Mouse (Mus musculus): ENCODE measurements at regions not wholly inside any gene's neighbourhood (a gene's known extent, or its start where the extent isn't known, plus 50 kb on each side); places are given as distances from the start of the nearest gene placed in this dataset.

DNA sequence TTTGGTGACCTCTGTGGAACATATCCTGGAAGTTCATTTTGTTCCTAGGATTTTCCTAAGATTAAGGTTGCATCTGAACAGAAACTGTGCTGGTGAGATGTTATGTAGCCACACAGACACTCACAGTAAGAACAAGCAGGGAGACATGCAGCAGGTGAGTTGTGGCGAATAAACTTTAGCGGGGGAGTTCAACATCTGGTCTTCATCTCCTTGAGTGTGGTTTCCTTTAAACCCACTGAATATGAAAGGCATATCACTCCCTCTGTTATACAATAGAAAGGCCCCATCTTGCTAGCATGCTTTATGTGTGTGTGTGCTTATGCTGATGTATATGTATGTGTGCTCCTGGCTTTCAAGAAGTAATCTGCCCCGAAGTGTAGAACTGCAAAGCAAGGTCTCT, 387.1 kb upstream of the Sash1 start:
- WGBS: 90% methylated on average over 3 of the region's 3 CpGs
- no peak overlapping the region for H3K4me3 ChIP-seq (replicated peaks; ENCODE audit: extremely low read depth, low read depth, low read length)
- no peaks in the 10 kb centered on the region for H3K4me1 ChIP-seq (ENCODE audit: control insufficient read depth, insufficient read depth, low read length)
- DNase-seq: no peak
- TF ChIP-seq POLR2A (IDR thresholded peaks at IDR 0.05; ENCODE audit: borderline replicate concordance, extremely low read depth, low read depth, low read length) (no peak), CTCF (IDR thresholded peaks at IDR 0.05; ENCODE audit: insufficient read depth, low read length) (no peak)

DNA sequence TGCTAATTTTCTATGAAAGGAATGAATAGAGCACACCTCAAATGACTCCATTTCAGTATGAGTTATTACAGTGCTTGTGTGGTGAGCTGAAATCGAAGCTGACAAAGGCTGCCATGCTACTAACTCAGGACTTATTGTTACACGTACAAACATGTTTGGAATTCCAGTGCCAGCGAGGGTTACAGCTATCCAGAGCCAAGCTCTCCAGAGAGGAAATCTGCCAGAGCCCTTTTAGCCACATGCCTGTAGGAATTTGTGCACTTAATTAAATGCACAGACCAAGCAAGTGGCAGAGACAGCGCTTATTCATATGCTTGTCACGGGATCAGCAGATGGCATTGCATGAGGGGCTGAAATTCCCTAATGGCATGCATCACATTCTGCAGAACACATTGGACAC, 386.4 kb upstream of the Sash1 start:
- Histone ChIP-seq H3K4me1 (ENCODE audit: control insufficient read depth, insufficient read depth, low read length) (no peaks in the 10 kb centered on the region), H3K4me3 (replicated peaks; ENCODE audit: extremely low read depth, low read depth, low read length) (no peak overlapping the region)
- no peak for DNase-seq
- TF ChIP-seq POLR2A (IDR thresholded peaks at IDR 0.05; ENCODE audit: borderline replicate concordance, extremely low read depth, low read depth, low read length) (no peak), CTCF (IDR thresholded peaks at IDR 0.05; ENCODE audit: insufficient read depth, low read length) (no peak)
- 38% methylated on average over 5 of the region's 5 CpGs for WGBS

DNA sequence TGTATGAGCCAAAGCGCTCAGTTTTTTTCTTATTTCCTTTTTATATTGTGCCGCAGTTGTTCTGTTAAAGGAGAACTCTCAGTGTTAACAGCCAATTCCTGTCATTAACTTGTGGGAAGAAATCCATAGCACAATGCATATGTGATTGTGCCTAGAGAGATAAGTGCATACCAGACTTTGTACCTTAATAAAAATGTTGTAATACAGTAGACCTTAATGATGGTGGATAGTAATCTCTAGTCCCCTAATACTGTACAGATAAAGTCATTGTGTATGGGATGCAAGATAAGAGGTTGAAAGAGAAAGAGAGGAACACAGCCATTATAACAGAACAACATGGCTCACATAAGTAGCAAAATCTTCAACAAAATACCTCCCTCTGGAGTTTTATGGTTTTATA, 379.7 kb upstream of the Sash1 start:
- TF ChIP-seq CTCF (IDR thresholded peaks at IDR 0.05; ENCODE audit: insufficient read depth, low read length): no peak
- no peak for TF ChIP-seq POLR2A (IDR thresholded peaks at IDR 0.05; ENCODE audit: borderline replicate concordance, extremely low read depth, low read depth, low read length)
- Histone ChIP-seq H3K4me3 (replicated peaks; ENCODE audit: extremely low read depth, low read depth, low read length) (no peak overlapping the region), H3K4me1 (ENCODE audit: control insufficient read depth, insufficient read depth, low read length) (no peaks in the 10 kb centered on the region)
- no peak for DNase-seq
- 77% methylated on average over 2 of the region's 2 CpGs for WGBS

DNA sequence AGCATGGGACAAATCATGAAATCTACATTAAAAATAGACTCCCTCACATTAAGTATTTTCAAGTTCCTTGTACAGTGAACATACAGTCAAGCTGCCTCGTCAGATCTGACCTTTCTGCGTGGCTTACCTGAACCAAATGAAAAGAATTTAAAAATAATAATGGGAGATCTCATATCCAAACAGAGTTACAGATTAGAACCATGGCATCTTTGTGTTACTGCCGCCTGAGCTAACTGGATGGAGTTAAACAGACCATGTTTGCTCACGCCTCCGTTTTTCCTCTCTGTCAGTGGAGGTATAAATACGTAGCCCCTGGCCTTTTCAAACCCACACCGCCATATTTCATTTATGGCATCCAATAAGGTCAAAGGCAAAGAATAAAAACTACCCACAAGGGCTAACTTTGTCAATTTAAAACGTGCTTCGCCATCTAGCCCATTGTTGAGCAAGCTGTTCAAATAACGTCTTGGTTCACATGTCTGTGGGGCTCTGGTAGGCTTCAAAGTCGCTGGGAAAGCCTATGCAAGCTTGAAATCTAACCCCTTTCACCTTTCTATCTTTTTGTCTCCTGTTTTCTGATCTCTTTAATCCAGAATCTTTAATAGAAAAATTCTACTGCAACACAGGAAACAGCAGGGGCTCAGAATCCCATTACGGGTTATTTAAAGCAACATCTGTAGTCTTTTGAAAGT, 378.6 kb upstream of the Sash1 start:
- no peak for TF ChIP-seq POLR2A (IDR thresholded peaks at IDR 0.05; ENCODE audit: borderline replicate concordance, extremely low read depth, low read depth, low read length)
- no peak for TF ChIP-seq CTCF (IDR thresholded peaks at IDR 0.05; ENCODE audit: insufficient read depth, low read length)
- no peak overlapping the region for H3K4me3 ChIP-seq (replicated peaks; ENCODE audit: extremely low read depth, low read depth, low read length)
- 77% methylated on average over 12 of the region's 12 CpGs for whole genome bisulfite sequencing
- no peaks in the 10 kb centered on the region for H3K4me1 ChIP-seq (ENCODE audit: control insufficient read depth, insufficient read depth, low read length)
- no peak for DNase-seq

DNA sequence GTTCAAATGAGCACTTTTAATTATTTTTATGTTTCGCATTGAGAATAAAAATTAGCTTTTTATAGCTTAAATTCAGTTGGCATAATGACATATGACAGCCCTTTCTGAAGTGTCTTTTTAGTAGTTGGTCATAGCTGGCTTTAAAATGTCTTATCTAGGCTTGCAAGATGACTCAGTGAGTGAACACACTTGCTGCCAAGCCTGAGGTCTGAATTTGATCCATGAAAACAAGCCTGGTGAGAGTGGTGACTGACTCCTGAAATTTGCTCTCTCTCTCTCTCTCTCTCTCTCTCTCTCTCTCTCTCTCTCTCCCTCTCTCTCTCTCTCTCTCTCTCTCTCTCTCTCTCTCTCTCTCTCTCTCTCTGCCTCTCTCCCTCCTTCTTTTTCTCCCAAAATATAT, 372.8 kb upstream of the Sash1 start:
- no peaks in the 10 kb centered on the region for H3K4me1 ChIP-seq (ENCODE audit: control insufficient read depth, insufficient read depth, low read length)
- 80% methylated on average over 1 of the region's 1 CpGs for WGBS
- no peak overlapping the region for H3K4me3 ChIP-seq (replicated peaks; ENCODE audit: extremely low read depth, low read depth, low read length)
- TF ChIP-seq POLR2A (IDR thresholded peaks at IDR 0.05; ENCODE audit: borderline replicate concordance, extremely low read depth, low read depth, low read length) (no peak), CTCF (IDR thresholded peaks at IDR 0.05; ENCODE audit: insufficient read depth, low read length) (no peak)
- DNase-seq: no peak

DNA sequence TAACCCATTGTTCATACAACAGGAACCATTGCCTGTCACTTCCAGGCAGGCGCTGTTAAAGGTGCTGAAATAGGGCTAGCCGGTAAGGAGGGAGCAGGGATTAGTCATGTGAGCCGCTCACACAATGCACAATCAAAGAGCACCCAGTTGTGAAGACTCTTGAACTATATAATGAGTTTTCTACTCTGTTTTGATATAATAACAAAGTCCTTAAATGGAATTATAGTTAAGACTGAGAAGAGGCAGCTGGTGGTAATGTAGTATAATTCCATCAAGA, 367.0 kb upstream of the Sash1 start:
- WGBS: 32% methylated on average over 3 of the region's 3 CpGs
- no peak for DNase-seq
- Histone ChIP-seq H3K4me3 (replicated peaks; ENCODE audit: extremely low read depth, low read depth, low read length) (no peak overlapping the region), H3K4me1 (ENCODE audit: control insufficient read depth, insufficient read depth, low read length) (no peaks in the 10 kb centered on the region)
- TF ChIP-seq POLR2A (IDR thresholded peaks at IDR 0.05; ENCODE audit: borderline replicate concordance, extremely low read depth, low read depth, low read length): no peak
- no peak for TF ChIP-seq CTCF (IDR thresholded peaks at IDR 0.05; ENCODE audit: insufficient read depth, low read length)

DNA sequence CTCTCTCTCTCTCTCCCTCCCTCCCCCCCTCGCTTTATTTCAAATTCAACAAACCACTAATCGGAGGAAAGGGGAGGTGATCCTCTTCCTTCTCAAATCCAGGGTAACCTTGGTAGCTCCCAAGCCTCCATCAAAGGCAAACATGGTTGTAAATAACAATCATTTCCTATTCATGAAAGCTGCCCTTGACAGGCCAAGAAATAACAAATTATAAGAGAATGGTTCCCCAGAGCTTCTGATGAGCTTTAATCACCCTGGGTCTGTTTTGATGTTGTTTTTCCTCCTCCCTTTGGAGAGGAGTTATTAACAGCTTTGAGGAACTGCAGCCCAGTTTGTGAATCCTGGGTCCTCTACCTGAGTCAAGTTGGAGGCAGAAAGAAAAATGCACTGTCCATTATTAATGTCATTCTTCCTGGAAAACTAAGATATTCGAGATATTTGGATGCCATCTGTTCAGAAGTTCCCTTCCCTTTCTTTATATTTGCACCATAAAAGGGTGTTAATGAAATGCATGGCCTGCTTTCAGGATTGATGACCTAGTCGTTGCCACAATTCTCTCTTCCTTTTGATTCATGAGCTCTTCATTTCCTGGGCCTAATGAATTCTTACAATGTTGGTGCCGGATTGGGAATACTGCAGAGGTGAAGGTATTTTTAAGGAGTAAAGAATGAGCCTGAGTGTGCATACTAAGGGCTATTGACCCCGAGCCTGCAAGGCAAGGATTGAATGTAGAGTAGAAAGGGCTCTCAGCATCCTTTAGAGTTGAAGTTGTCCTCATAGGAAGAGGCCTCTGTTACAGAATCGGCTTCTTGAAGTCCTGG, 366.5 kb upstream of the Sash1 start:
- no peak for TF ChIP-seq POLR2A (IDR thresholded peaks at IDR 0.05; ENCODE audit: borderline replicate concordance, extremely low read depth, low read depth, low read length)
- no peak for TF ChIP-seq CTCF (IDR thresholded peaks at IDR 0.05; ENCODE audit: insufficient read depth, low read length)
- 53% methylated on average over 7 of the region's 7 CpGs for WGBS
- DNase-seq: no peak
- Histone ChIP-seq H3K4me1 (ENCODE audit: control insufficient read depth, insufficient read depth, low read length) (no peaks in the 10 kb centered on the region), H3K4me3 (replicated peaks; ENCODE audit: extremely low read depth, low read depth, low read length) (no peak overlapping the region)

DNA sequence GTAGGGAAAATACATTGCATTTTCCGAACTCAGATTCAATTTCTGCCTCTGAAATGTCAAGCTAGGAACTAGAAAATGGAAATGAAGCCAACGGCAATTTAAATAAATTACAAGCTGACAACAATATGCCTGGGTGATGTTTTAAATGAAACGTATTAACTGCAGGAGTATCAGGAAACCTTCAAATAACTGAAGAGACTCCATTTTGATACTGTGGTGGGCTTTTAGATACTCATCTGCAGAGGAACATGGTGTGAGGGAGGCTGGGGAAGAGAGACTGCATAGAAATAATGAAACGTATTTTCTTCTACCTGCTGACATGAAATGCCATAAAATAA, 357.4 kb upstream of the Sash1 start:
- DNase-seq: no peak
- no peak for TF ChIP-seq POLR2A (IDR thresholded peaks at IDR 0.05; ENCODE audit: borderline replicate concordance, extremely low read depth, low read depth, low read length)
- no peak for TF ChIP-seq CTCF (IDR thresholded peaks at IDR 0.05; ENCODE audit: insufficient read depth, low read length)
- 86% methylated on average over 4 of the region's 4 CpGs for WGBS
- Histone ChIP-seq H3K4me3 (replicated peaks; ENCODE audit: extremely low read depth, low read depth, low read length) (no peak overlapping the region), H3K4me1 (ENCODE audit: control insufficient read depth, insufficient read depth, low read length) (no peaks in the 10 kb centered on the region; the same call in 1 of the 2 replicates)

DNA sequence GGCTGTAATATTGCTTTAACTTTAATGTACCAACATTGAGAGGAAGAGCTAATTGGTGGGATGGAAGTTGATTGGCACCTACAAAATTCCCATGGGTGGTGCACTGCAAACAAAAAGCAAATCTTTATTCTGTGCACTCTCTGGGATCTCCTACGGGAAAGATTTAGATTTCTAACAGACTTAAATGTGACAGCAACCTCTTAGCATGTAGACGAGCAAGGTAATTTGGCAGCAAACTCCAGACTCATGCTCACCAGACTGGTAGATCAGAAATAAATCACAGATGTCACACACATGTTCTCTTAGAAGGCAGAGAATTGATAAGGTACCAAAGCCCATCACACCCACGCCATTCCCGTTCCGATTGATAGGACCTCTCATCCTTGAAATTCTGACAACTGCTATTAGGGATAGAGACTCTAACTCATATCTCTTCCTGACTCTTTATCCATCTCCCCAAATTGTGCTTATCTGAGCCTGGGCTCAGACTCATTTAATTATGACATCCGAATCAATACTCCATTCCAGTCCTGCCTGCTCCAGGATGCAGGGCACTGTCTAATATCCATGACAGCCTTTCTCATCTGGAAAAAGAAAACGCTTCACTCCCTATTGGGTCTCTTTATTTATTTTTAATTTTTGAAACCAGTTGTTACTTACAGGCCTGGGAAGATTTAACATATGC, 356.9 kb upstream of the Sash1 start:
- no peak for DNase-seq
- Histone ChIP-seq H3K4me1 (ENCODE audit: control insufficient read depth, insufficient read depth, low read length) (no peaks in the 10 kb centered on the region; the same call in 1 of the 2 replicates), H3K4me3 (replicated peaks; ENCODE audit: extremely low read depth, low read depth, low read length) (no peak overlapping the region)
- WGBS: 89% methylated on average over 7 of the region's 7 CpGs
- no peak for TF ChIP-seq CTCF (IDR thresholded peaks at IDR 0.05; ENCODE audit: insufficient read depth, low read length)
- TF ChIP-seq POLR2A (IDR thresholded peaks at IDR 0.05; ENCODE audit: borderline replicate concordance, extremely low read depth, low read depth, low read length): no peak
